Mouse (Mus musculus): ENCODE measurements around the gene Akp3. TPM values are rescaled to one million over a fixed set of nuclear protein-coding genes. Genes with fewer than 3 reads are reported as not detected.

Gene Akp3
- total RNA-seq (2021): not detected
- long read RNA-seq: 0 reads

DNA sequence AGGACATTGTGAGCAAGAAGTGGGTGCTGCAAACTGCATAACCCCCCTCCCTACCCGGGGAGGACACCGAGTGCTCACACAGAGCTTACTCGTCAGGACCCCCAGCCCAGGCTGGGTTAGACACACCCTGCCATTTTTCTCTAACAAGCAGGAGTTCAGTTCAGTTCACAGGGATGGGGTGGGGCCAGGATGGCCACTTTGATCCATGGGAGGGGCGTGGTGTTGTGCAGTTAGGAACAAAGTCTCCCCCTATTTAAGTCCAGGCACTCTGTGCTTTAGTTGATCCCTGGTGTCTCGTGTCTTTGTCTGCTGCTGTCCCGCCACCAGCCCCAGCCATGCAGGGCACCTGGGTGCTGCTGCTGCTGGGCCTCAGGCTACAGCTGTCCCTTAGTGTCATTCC is at the start of gene Akp3:
TSS of gene Akp3 (plus strand) at position 301 of the 400 bp plus-strand sequence.
- no peak for DNase-seq (ENCODE audit: low spot score in 2 of 2)

GRCm38 (mm10) chr1:87086196-87086595 is 38.6 kb upstream of the Akp3 start:
- no peak for DNase-seq (ENCODE audit: low spot score in 2 of 2)

GRCm38 (mm10) chr1:87086964-87087363 is 37.8 kb upstream of the Akp3 start:
- no peak for DNase-seq (ENCODE audit: low spot score in 2 of 2)

GRCm38 (mm10) chr1:87089251-87089650 is 35.5 kb upstream of the Akp3 start:
- no peak for DNase-seq (ENCODE audit: low spot score in 2 of 2)

GRCm38 (mm10) chr1:87089828-87090227 is 34.9 kb upstream of the Akp3 start, which contains the start of gene Alppl2:
Gene Alppl2, minus strand, starts transcription at chr1:87089928.
- DNase-seq (ENCODE audit: low spot score in 2 of 2): no peak

- DNase-seq (ENCODE audit: low spot score in 2 of 2): no peak
These were observed 29.1 kb upstream of the Akp3 start for GRCm38 (mm10) chr1:87095642-87096041.

DNA sequence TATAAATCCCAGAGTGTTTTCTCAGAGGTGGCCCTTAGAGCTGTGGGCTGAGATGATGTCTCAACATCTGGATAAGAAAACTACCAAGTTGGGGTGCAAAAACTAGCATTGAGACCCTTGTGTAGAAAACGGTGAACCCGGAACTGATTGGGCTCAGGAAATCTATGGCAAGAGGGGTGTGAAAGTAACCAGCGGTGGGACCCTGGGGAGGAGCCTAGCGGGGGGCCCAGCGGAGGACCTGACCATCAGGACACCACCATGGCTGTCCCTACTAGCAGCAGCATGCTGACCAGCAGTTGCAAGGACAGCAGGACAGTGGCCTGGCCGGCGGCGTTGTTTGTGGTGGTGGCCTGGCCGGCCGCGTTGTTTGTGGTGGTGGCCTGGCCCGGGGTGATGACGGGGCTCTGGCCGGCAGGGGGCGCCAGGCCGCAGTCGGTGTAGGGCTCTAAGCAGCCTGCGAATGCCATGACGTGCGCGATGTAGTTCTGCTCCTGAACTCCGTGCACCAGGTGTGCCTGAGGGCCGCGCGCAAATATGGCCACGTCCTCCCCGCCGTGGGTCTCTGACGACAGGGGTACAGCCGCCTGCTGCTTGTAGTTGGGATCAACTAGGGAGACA is 26.3 kb upstream of the Akp3 start:
- peak in 1 of 2 experiments; percentile 39 for DNase-seq (ENCODE audit: low spot score in 2 of 2)

DNA sequence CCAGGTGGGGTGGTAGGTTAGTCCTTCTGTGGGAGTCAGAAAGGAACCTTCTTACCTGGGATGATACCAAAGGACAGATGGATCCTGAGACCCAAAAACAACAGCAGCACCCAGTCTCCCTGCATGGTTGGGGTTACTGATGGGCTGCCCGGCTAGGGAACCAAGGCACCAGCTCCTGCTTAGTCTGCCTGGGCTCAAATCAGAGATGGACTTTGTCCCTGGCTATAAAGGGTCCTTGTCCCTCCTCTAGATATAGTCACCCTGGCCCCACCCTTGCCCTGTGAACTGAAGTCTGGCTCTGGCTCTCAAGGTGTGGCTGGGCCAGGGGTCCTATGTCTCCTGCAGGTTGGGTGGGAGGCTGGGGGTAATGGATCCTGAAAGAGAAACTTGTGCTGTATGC is 23.4 kb upstream of the Akp3 start, which contains the start of gene Alpi:
TSS of gene Alpi (minus strand) at position 196 of the 400 bp plus-strand sequence.
- no peak for DNase-seq (ENCODE audit: low spot score in 2 of 2)

DNA sequence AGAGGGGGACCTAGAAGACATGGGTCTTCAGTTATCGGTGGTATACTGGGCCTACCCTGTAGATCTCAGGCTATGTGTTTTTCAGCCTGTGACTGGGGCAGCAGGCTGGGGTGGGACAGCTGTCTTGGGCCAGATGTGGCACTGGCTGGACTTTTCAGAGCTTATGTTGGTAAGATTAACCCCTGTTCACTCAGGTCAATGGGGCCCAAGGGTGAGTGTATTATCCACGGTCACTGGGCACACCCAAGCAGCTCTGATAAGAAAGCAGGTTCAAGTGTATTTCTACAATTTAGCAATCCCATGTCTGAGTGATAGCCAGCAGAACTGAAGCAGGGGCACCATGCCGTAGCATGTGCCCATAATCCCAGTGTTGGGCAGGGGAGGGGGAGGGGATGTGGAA is 22.7 kb upstream of the Akp3 start:
- DNase-seq (ENCODE audit: low spot score in 2 of 2): no peak

- DNase-seq (ENCODE audit: low spot score in 2 of 2): no peak
These were observed 20.8 kb upstream of the Akp3 start for GRCm38 (mm10) chr1:87103936-87104335.

DNA sequence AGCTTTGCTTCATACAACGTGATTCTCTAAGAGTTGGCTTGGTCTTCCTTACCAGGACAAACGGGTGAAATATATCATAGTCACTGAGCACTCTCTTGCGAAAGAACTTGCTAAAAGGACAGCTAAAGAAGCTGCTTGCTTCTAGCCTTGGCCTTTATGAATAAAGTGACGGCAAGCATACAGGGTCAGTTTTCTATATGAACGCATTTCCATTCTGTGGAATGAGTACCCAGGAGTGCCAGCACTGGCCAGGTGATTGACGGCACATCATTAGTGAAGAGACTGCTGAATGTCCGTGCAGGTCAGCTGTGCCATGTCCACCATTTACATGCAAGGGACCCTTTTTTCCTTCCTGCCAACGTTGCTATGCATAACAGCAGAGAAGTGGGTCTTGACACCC is 18.2 kb upstream of the Akp3 start:
- no peak for DNase-seq (ENCODE audit: low spot score in 2 of 2)

- DNase-seq (ENCODE audit: low spot score in 2 of 2): no peak
These were observed 16.2 kb upstream of the Akp3 start for GRCm38 (mm10) chr1:87108564-87108963.

DNA sequence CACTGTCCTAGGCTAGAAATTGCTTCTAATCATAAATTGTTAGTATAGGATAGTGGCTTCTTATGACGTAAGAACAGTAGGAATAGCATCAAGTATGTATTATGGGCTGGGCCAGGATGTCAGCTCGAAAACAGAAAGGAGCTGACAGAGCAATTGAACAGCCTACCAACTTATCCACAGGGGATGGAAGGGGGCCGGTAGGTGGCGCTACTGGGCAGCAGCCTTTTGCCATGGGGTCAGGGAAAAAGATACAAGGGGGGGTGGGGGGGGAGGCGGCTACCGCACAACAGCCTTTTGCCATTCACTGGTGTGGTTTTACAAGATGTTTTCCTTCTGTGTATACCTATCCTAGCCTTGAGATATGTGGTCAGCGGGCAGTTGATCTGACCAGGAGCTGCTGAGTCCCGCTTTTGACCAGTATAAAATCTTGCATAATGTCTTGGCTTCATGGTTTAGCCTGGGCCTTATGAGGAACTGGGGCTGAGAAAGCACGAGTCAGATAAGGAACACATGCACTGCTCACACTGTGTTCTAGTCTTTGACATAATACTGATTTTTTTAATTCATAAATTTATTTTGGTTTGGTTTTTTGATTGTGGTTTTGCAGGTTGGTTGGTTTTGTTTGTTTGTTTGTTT is 12.9 kb upstream of the Akp3 start:
- peak in 1 of 2 experiments; percentile 16 for DNase-seq (ENCODE audit: low spot score in 2 of 2)

- no peak for DNase-seq (ENCODE audit: low spot score in 2 of 2)
These were observed 10.0 kb upstream of the Akp3 start for GRCm38 (mm10) chr1:87114784-87115183.

- peak; percentile 30 to 52 for DNase-seq (ENCODE audit: low spot score in 2 of 2)
These were observed 2.6 kb downstream of the Akp3 start for GRCm38 (mm10) chr1:87127206-87128030.

DNA sequence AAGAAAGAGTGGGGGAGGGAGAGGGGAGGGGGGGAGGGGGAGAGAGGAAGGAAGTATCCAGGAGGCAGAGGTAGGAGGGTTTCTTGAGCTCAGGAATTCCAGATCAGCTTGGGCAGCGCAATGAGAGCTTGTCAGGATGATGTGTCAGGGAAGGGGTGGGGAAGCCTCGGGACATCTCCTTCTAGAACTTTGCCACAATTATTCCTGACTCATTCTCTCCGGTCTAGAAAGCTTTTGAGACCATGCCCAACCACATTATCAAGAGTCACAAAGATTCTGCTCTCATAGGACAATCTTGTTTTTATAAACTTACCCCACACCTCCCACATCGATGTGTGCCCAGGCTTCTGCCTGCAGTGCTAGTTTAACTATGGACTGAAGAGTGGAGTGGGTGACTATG is 7.0 kb downstream of the Akp3 start:
- no peak for DNase-seq (ENCODE audit: low spot score in 2 of 2)

- no peak for DNase-seq (ENCODE audit: low spot score in 2 of 2)
These were observed 16.8 kb downstream of the Akp3 start for GRCm38 (mm10) chr1:87141550-87141949.

DNA sequence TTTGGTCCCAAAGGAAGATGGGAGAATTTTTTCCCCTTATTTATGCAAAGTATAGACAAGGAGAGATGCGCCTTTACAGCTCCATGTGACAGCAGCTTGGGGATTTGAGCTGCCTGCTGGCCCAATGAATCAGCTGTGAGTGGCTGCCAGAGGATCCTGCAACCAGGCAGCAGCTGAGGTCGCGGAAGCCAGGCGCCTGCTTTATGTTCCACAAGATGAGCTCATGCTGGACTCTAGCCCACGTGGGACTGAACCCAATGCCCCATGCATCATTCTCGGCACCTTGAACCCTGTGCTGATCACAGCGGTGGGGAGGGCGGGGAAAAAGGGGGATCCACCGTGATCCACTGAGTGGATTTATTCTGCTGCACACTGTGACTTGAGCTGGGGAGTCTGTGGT is 17.7 kb downstream of the Akp3 start:
- peak in 1 of 2 experiments; percentile 9 for DNase-seq (ENCODE audit: low spot score in 2 of 2)

GRCm38 (mm10) chr1:87143141-87143540 is 18.4 kb downstream of the Akp3 start:
- DNase-seq (ENCODE audit: low spot score in 2 of 2): no peak

DNA sequence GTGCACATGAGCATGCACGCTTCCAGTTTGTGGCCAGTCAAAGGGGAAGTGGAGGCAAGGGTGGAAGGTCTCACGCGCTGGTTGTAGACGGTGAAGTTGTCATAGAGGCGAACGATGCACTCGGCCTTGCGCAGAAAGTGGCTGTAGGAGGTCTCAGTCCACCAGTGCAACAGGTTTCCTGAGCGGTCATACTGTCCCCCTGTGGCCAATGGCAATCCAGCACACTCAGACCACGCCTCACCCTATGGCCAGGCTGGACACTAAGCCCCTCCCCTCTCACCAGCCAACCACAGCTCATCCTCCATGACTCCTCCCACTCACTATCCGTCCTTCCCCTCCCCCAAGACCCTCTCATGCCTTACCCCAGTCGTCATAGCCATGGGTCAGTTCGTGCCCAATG is 24.6 kb downstream of the Akp3 start:
- DNase-seq (ENCODE audit: low spot score in 2 of 2): no peak

- DNase-seq (ENCODE audit: low spot score in 2 of 2): no peak
These were observed 26.5 kb downstream of the Akp3 start for GRCm38 (mm10) chr1:87151286-87151685.

Measured in layer of hippocampus, adult 18-20 months (tissue).